Mouse (Mus musculus): ENCODE measurements around the gene C130050O18Rik. TPM values are rescaled to one million over a fixed set of nuclear protein-coding genes. Genes with fewer than 3 reads are reported as not detected.

Gene C130050O18Rik
- total and polyA plus RNA-seq, 3 experiments = 0.68 to 1.1 (median 0.98) TPM

- TF ChIP-seq POLR2A (IDR thresholded peaks at IDR 0.05; ENCODE audit: insufficient read depth, low read depth, low read length) = no peak
- TF ChIP-seq CTCF (IDR thresholded peaks at IDR 0.05) = no peak
- no peak for TF ChIP-seq EP300 (IDR thresholded peaks at IDR 0.05; ENCODE audit: insufficient read depth, low read depth, low read length)
- no peak overlapping the region for H3K4me3 ChIP-seq
These were observed 1.3 kb upstream of the C130050O18Rik start for GRCm38 (mm10) chr5:139403692-139404260.

GRCm38 (mm10) chr5:139405478-139405877, 398 bp downstream of the C130050O18Rik start:
- H3K79me2 ChIP-seq (replicated peaks; ENCODE audit: control insufficient read depth, insufficient read depth, low read length) = 0 out of 2 replicates have a peak, but pooled peaks cover 2% of the 10 kb centered on the region
- peak overlapping the region; percentile 67 for H3K9ac ChIP-seq (ENCODE audit: low read depth, low read length)
- DNase-seq = no peak
- WGBS = 70% methylated on average over 7 of the region's 7 CpGs
- peaks cover 30% of the 10 kb centered on the region for H3K4me1 ChIP-seq (ENCODE audit: control insufficient read depth, insufficient read depth, low read length)
- peak overlapping the region; percentile 41 for H3K4me3 ChIP-seq
- intact Hi-C loops (cut with DNase I) = loop anchor here (5.0 kb wide), 1 partner anchor 57 kb away; the partner anchor contains the start of gene 3110082I17Rik
- H3K27me3 ChIP-seq (ENCODE audit: control insufficient read depth, insufficient read depth, low read length) = no peaks in the 10 kb centered on the region
- peaks cover 3% of the 10 kb centered on the region; the same call in 1 of the 2 replicates for H3K36me3 ChIP-seq (ENCODE audit: control insufficient read depth, insufficient read depth, low read length)
- TF ChIP-seq CTCF (IDR thresholded peaks at IDR 0.05) (no peak), EP300 (IDR thresholded peaks at IDR 0.05; ENCODE audit: insufficient read depth, low read depth, low read length) (no peak), POLR2A (IDR thresholded peaks at IDR 0.05; ENCODE audit: insufficient read depth, low read depth, low read length) (no peak)
- H3K27ac ChIP-seq = peak overlapping the region; percentile 88

More at GRCm38 (mm10) chr5:139403692-139404260, 1.3 kb upstream of the C130050O18Rik start:
- Histone ChIP-seq H3K4me1 (ENCODE audit: control insufficient read depth, insufficient read depth, low read length) (peaks cover 22% of the 10 kb centered on the region), H3K36me3 (ENCODE audit: control insufficient read depth, insufficient read depth, low read length) (peaks cover under 1% of the 10 kb centered on the region; the same call in 1 of the 2 replicates), H3K27me3 (ENCODE audit: control insufficient read depth, insufficient read depth, low read length) (no peaks in the 10 kb centered on the region), H3K79me2 (replicated peaks; ENCODE audit: control insufficient read depth, insufficient read depth, low read length) (0 out of 2 replicates have a peak, but pooled peaks cover 2% of the 10 kb centered on the region), H3K9ac (ENCODE audit: low read depth, low read length) (no peak overlapping the region), H3K27ac (no peak overlapping the region)
- 82% methylated on average over 8 of the region's 8 CpGs for WGBS
- no peak for DNase-seq
- intact Hi-C loops (cut with DNase I) = no loop called here

GRCm38 (mm10) chr5:139405953-139406352, 873 bp downstream of the C130050O18Rik start:
- no peaks in the 10 kb centered on the region for H3K27me3 ChIP-seq (ENCODE audit: control insufficient read depth, insufficient read depth, low read length)
- TF ChIP-seq POLR2A (IDR thresholded peaks at IDR 0.05; ENCODE audit: insufficient read depth, low read depth, low read length) (peak; percentile 72), EP300 (IDR thresholded peaks at IDR 0.05; ENCODE audit: insufficient read depth, low read depth, low read length) (0 out of 2 replicates have a peak, but pooled peaks have one; percentile 45), CTCF (IDR thresholded peaks at IDR 0.05) (no peak)
- H3K4me3 ChIP-seq = peak overlapping the region; percentile 41
- H3K4me1 ChIP-seq (ENCODE audit: control insufficient read depth, insufficient read depth, low read length) = peaks cover 31% of the 10 kb centered on the region
- peak overlapping the region; percentile 67 for H3K9ac ChIP-seq (ENCODE audit: low read depth, low read length)
- H3K79me2 ChIP-seq (replicated peaks; ENCODE audit: control insufficient read depth, insufficient read depth, low read length) = 0 out of 2 replicates have a peak, but pooled peaks cover 2% of the 10 kb centered on the region
- peaks cover 3% of the 10 kb centered on the region; the same call in 1 of the 2 replicates for H3K36me3 ChIP-seq (ENCODE audit: control insufficient read depth, insufficient read depth, low read length)
- WGBS = 27% methylated on average over 3 of the region's 3 CpGs
- peak overlapping the region; percentile 88 for H3K27ac ChIP-seq
- intact Hi-C loops (cut with DNase I) = loop anchor here (5.0 kb wide), 1 partner anchor 56 kb away; the partner anchor contains the start of gene 3110082I17Rik
- DNase-seq = peak; percentile 69 to 71

GRCm38 (mm10) chr5:139407121-139407885, 2.2 kb downstream of the C130050O18Rik start:
- Histone ChIP-seq H3K79me2 (replicated peaks; ENCODE audit: control insufficient read depth, insufficient read depth, low read length) (0 out of 2 replicates have a peak, but pooled peaks cover 2% of the 10 kb centered on the region), H3K27me3 (ENCODE audit: control insufficient read depth, insufficient read depth, low read length) (no peaks in the 10 kb centered on the region), H3K9ac (ENCODE audit: low read depth, low read length) (no peak overlapping the region), H3K4me3 (no peak overlapping the region), H3K27ac (peak overlapping the region; percentile 36; the same call in 1 of the 2 replicates), H3K36me3 (ENCODE audit: control insufficient read depth, insufficient read depth, low read length) (peaks cover 3% of the 10 kb centered on the region; the same call in 1 of the 2 replicates), H3K4me1 (ENCODE audit: control insufficient read depth, insufficient read depth, low read length) (peaks cover 31% of the 10 kb centered on the region)
- TF ChIP-seq CTCF (IDR thresholded peaks at IDR 0.05) (no peak), POLR2A (IDR thresholded peaks at IDR 0.05; ENCODE audit: insufficient read depth, low read depth, low read length) (no peak), EP300 (IDR thresholded peaks at IDR 0.05; ENCODE audit: insufficient read depth, low read depth, low read length) (no peak)
- WGBS = 67% methylated on average over 14 of the region's 14 CpGs
- intact Hi-C loops (cut with DNase I) = loop anchor here (5.0 kb wide), 1 partner anchor 55 kb away; the partner anchor contains the start of gene 3110082I17Rik
- DNase-seq = peak; percentile 61 to 74

GRCm38 (mm10) chr5:139408511-139408910, 3.4 kb downstream of the C130050O18Rik start:
- Histone ChIP-seq H3K4me1 (ENCODE audit: control insufficient read depth, insufficient read depth, low read length) (peaks cover 31% of the 10 kb centered on the region), H3K36me3 (ENCODE audit: control insufficient read depth, insufficient read depth, low read length) (peaks cover 3% of the 10 kb centered on the region; the same call in 1 of the 2 replicates), H3K9ac (ENCODE audit: low read depth, low read length) (no peak overlapping the region; the same call in 1 of the 2 replicates), H3K27me3 (ENCODE audit: control insufficient read depth, insufficient read depth, low read length) (no peaks in the 10 kb centered on the region), H3K27ac (peak overlapping the region; percentile 80), H3K4me3 (no peak overlapping the region), H3K79me2 (replicated peaks; ENCODE audit: control insufficient read depth, insufficient read depth, low read length) (0 out of 2 replicates have a peak, but pooled peaks cover 2% of the 10 kb centered on the region)
- intact Hi-C loops (cut with DNase I) = loop anchor here (2.0 to 5.0 kb wide), 2 partner anchors 22 to 54 kb away; partner anchors contain the start of gene 3110082I17Rik
- whole genome bisulfite sequencing = 43% methylated on average over 7 of the region's 7 CpGs
- peak; percentile 60 to 68 for DNase-seq
- TF ChIP-seq POLR2A (IDR thresholded peaks at IDR 0.05; ENCODE audit: insufficient read depth, low read depth, low read length) = peak; percentile 55; the same call in 1 of the 2 replicates
- TF ChIP-seq CTCF (IDR thresholded peaks at IDR 0.05) = peak; percentile 47
- TF ChIP-seq EP300 (IDR thresholded peaks at IDR 0.05; ENCODE audit: insufficient read depth, low read depth, low read length) = 0 out of 2 replicates have a peak, but pooled peaks have one; percentile 34

All from heart, adult 2 months (tissue).